Mouse (Mus musculus) limb, embryonic 14.5 days (tissue): ENCODE measurements around the gene Pkn1. TPM values are rescaled to one million over a fixed set of nuclear protein-coding genes. Genes with fewer than 3 reads are reported as not detected.
A peak's percentile ranks its signal among the peaks of the same experiment; 100 is the strongest.

ENCODE experiments used
- ATAC-seq: fragments of 200-750 bp; cut with Nextera tagmentation; 2 replicates; pipeline ENCODE4 v1.8.0; 2017; ENCODE audit warnings: low read depth, moderate number of reproducible peaks, moderate TSS enrichment; ENCODE audit not compliant: low FRiP score
- DNase-seq: peaks from one replicate; pipeline ENCODE4 v3.0.0-alpha.2; 2015; ENCODE audit warnings: low spot score
- H3K27ac ChIP-seq: fragments of 300-500 bp; sonication (generic); replicated peaks from 2 replicates; pipeline ENCODE4 v1.5.1; 2014; ENCODE audit warnings: low read depth, mild to moderate bottlenecking, low read length, moderate library complexity, mixed read lengths
- H3K27me3 ChIP-seq: fragments of 300-500 bp; sonication (generic); 2 replicates; pipeline ENCODE4 v1.6.1; 2014; ENCODE audit warnings: low read length, mixed read lengths; ENCODE audit not compliant: control insufficient read depth, insufficient read depth
- H3K36me3 ChIP-seq: fragments of 300-500 bp; sonication (generic); 2 replicates; pipeline ENCODE4 v1.6.1; 2014; ENCODE audit warnings: mild to moderate bottlenecking, low read length, moderate library complexity, mixed read lengths; ENCODE audit not compliant: control insufficient read depth, insufficient read depth
- H3K4me1 ChIP-seq: fragments of 300-500 bp; sonication (generic); 2 replicates; pipeline ENCODE4 v1.6.1; 2014; ENCODE audit warnings: antibody characterized with exemption, low read length, mixed read lengths; ENCODE audit not compliant: control insufficient read depth, insufficient read depth
- H3K4me2 ChIP-seq: fragments of 300-500 bp; sonication (generic); replicated peaks from 2 replicates; pipeline ENCODE4 v1.6.1; 2014; ENCODE audit warnings: low read depth, mild to moderate bottlenecking, low read length, moderate library complexity; ENCODE audit not compliant: severe bottlenecking
- H3K4me3 ChIP-seq: fragments of 300-500 bp; sonication (generic); replicated peaks from 2 replicates; pipeline ENCODE4 v1.5.1; 2014; ENCODE audit warnings: low read length
- H3K9ac ChIP-seq: fragments of 300-500 bp; sonication (generic); 2 replicates; pipeline ENCODE4 v1.6.1; 2014; ENCODE audit warnings: mild to moderate bottlenecking, low read depth, low read length, moderate library complexity; ENCODE audit not compliant: severe bottlenecking
- H3K9me3 ChIP-seq: fragments of 300-500 bp; sonication (generic); 2 replicates; pipeline ENCODE4 v1.6.1; 2016; ENCODE audit warnings: low read length; ENCODE audit not compliant: control insufficient read depth
- POLR2A ChIP-seq: fragments of 200-500 bp; IDR thresholded peaks from 2 replicates; pipeline ENCODE4 v1.8.0; 2012; ENCODE audit warnings: inconsistent platforms, mild to moderate bottlenecking, moderate library complexity, borderline replicate concordance; ENCODE audit not compliant: insufficient read depth, insufficient read length; ENCODE audit errors: extremely low read depth
- WGBS: fragments of 180-500 bp; shearing (Covaris S2); extraction: QIAGEN DNeasy Blood & Tissue Kit; methylation state at CpG from one replicate; pipeline ENCODE4 v1.1.7; 2014; 5-methylcytosine and 5-hydroxymethylcytosine counted together
- polyA plus RNA-seq, 2 experiments: library from polyadenylated mRNA; depleted of rRNA in 1 of 2; stranded (reverse) in 1 of 2; unstranded in 1 of 2; fragments of >200 nt; fragmentation: Nextera tagmentation in 1 of 2; extraction: Ambion mirVana in 1 of 2; gene quantifications; 2 replicates each; pipeline versions ENCODE4 v1.2.1 to v1.2.3; 2012 to 2014

The Pkn1 gene
- polyA plus RNA-seq, 2 experiments: 24.3 to 46.9 TPM

DNA sequence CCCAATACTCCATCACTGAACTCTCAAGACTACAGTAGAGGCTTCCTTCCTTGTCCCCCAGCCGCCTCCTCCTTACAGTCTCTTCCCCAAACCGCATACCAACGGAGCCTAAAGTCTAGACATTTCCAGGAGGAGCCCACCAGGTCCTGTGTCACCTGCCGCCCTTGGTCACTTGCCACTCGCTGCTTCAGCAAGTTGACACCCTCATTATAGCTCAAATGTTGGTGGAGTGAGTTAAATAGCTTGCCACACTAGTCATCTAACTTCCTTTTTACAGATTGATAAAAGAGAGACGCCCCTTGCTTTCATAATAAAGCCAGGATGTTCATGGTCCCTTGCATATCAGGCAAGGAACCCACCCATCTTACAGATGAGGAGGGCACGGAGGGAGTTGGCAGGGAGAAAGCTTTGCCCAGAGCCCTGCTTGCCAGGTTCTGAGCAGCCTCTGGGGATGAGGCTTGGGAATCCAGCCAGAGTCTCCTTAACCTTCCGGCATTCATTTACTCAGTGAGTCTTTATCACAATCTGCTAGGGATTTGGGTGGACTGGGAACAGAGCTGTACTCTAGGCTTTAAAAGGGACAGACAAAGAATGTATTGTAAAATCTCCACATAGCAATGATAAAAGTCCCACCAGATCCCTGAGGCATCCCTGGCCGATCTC is 1.6 kb upstream of the Pkn1 start:
- WGBS: 75% methylated on average over 9 of the region's 9 CpGs
- Histone ChIP-seq H3K27ac (no peak overlapping the region), H3K9ac (no peak overlapping the region), H3K27me3 (no peaks in the 10 kb centered on the region), H3K4me3 (no peak overlapping the region), H3K4me2 (no peak overlapping the region), H3K4me1 (peaks cover 13% of the 10 kb centered on the region), H3K36me3 (no peaks in the 10 kb centered on the region), H3K9me3 (no peaks in the 10 kb centered on the region)
- no peak for TF ChIP-seq POLR2A
- ATAC-seq: no peak
- DNase-seq: no peak

- peak overlapping the region; percentile 85 for H3K4me3 ChIP-seq
- peaks cover 13% of the 10 kb centered on the region for H3K4me1 ChIP-seq
- H3K27me3 ChIP-seq: no peaks in the 10 kb centered on the region
- peak overlapping the region; percentile 96 for H3K4me2 ChIP-seq
- peak overlapping the region; percentile 88 for H3K9ac ChIP-seq
- no peaks in the 10 kb centered on the region for H3K36me3 ChIP-seq
- peak; percentile 22 for DNase-seq
- no peaks in the 10 kb centered on the region for H3K9me3 ChIP-seq
- WGBS: 18% methylated on average over 9 of the region's 9 CpGs
- no peak for ATAC-seq
- TF ChIP-seq POLR2A: no peak
- peak overlapping the region; percentile 62; the same call in 1 of the 2 replicates for H3K27ac ChIP-seq
These were observed 587 bp upstream of the Pkn1 start for GRCm38 (mm10) chr8:83699566-83699965.

DNA sequence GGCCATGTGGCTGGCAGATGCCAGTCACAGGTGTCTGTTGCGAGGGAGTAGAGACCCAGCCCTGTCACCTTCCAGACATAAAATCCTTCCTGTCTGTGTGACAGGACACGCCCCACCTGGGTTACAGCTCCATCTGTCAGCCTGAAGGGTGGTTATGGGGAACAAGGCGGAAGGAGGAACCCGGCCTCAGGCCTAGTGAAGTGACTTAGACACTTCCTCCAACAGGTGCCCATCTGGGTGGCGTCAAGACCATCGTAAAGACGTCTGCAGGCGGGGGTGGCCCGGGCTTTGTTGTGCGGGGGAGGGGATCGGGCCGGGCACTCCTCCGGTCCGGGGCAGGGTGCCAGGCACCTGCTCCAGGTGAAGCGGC is 703 bp downstream of the Pkn1 start:
- peak overlapping the region; percentile 96 for H3K4me2 ChIP-seq
- peak overlapping the region; percentile 88 for H3K9ac ChIP-seq
- peak overlapping the region; percentile 85 for H3K4me3 ChIP-seq
- H3K4me1 ChIP-seq: peaks cover 13% of the 10 kb centered on the region
- no peak for TF ChIP-seq POLR2A
- H3K27ac ChIP-seq: no peak overlapping the region
- no peaks in the 10 kb centered on the region for H3K36me3 ChIP-seq
- ATAC-seq (0 out of 2 replicates have a peak, but pooled peaks have one; percentile 7), DNase-seq (no peak)
- H3K9me3 ChIP-seq: no peaks in the 10 kb centered on the region
- H3K27me3 ChIP-seq: no peaks in the 10 kb centered on the region
- 4% methylated on average over 15 of the region's 15 CpGs for WGBS

DNA sequence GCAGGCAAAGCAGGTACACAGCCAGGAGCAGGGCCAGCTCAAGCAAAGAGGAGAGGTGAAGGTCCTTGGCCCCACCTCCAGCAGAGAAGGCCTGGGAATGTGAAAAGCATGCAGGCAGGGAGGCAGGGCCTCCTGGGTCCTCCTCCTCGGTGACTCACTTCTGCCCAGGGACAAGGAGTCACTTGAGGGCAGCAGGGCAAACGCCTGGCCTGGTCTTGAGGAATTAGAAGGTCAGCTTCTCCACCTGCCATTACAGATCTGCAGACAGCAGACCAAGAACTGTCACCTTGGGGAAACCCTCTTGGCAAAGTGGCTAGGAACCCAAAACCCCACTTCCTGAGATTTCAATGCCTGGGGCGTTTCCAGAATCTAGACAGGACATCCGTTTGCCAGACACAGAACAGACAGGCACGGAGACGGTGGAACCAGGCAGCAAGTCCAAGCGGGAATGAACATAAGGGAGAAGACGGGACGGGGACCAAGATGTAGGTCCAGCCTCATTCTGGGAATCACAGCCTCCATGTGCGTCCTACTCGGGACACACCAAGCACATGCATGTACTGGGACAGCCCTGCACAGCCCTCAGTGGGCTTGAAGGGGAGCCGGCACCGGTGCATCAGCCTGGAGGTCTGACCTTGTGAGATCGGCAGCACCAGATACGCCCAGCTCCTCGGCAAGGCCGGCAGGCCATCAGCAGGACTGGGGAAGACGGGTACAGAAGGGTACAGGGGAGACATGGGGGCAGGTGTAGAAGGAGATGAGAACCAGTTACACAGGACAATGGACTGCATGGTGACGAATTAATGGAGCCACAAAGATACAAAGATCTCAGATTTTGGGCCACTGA is 1.4 kb downstream of the Pkn1 start:
- Histone ChIP-seq H3K36me3 (0 out of 2 replicates have a peak, but pooled peaks cover 1% of the 10 kb centered on the region), H3K4me2 (peak overlapping the region; percentile 96), H3K27me3 (no peaks in the 10 kb centered on the region), H3K27ac (no peak overlapping the region), H3K4me1 (peaks cover 13% of the 10 kb centered on the region), H3K9me3 (no peaks in the 10 kb centered on the region), H3K9ac (0 out of 2 replicates have a peak overlapping the region, but pooled peaks have one; percentile 34), H3K4me3 (peak overlapping the region; percentile 85)
- ATAC-seq (no peak), DNase-seq (no peak)
- WGBS: 48% methylated on average over 19 of the region's 19 CpGs
- TF ChIP-seq POLR2A: no peak

- no peak overlapping the region for H3K4me3 ChIP-seq
- DNase-seq (no peak), ATAC-seq (no peak)
- H3K9ac ChIP-seq: no peak overlapping the region
- WGBS: 84% methylated on average over 16 of the region's 17 CpGs
- H3K4me1 ChIP-seq: peaks cover 13% of the 10 kb centered on the region
- no peaks in the 10 kb centered on the region for H3K9me3 ChIP-seq
- peaks cover 22% of the 10 kb centered on the region for H3K36me3 ChIP-seq
- no peaks in the 10 kb centered on the region for H3K27me3 ChIP-seq
- H3K4me2 ChIP-seq: no peak overlapping the region
- TF ChIP-seq POLR2A: no peak
- H3K27ac ChIP-seq: no peak overlapping the region
These were observed 3.5 kb downstream of the Pkn1 start for GRCm38 (mm10) chr8:83695351-83696106.
